Mouse (Mus musculus) midbrain, embryonic 10.5 days (tissue): ENCODE data around the gene Slc43a3. TPM values are rescaled to one million over a fixed set of nuclear protein-coding genes. Genes with fewer than 3 reads are reported as not detected.
A peak's percentile ranks its signal among the peaks of the same experiment; 100 is the strongest.
"Not testable (repeated sequence)": the region's sequence is repeated elsewhere in the genome, so short reads cannot be mapped to it uniquely, and the experiment has no call there.

Experiments used
- DNase-seq: peaks from one replicate; pipeline ENCODE4 v3.0.0-alpha.2; 2017; ENCODE audit warnings: low spot score
- H3K27ac ChIP-seq: fragments of 300-500 bp; sonication (generic); replicated peaks from 2 replicates; pipeline ENCODE4 v1.5.1; 2016; ENCODE audit warnings: mild to moderate bottlenecking
- H3K27me3 ChIP-seq: fragments of 300-500 bp; sonication (generic); 2 replicates; pipeline ENCODE4 v1.6.1; 2016; ENCODE audit warnings: low read depth, mild to moderate bottlenecking; ENCODE audit not compliant: poor library complexity, severe bottlenecking
- H3K36me3 ChIP-seq: fragments of 300-500 bp; sonication (generic); 2 replicates; pipeline ENCODE4 v1.6.1; 2016; ENCODE audit warnings: mild to moderate bottlenecking, moderate library complexity
- H3K4me1 ChIP-seq: fragments of 300-500 bp; sonication (generic); 2 replicates; pipeline ENCODE4 v1.6.1; 2016
- H3K4me3 ChIP-seq: fragments of 300-500 bp; sonication (generic); 2 replicates; pipeline ENCODE4 v1.5.1; 2016; ENCODE audit warnings: mild to moderate bottlenecking, moderate library complexity
- H3K9me3 ChIP-seq: fragments of 300-500 bp; sonication (generic); replicated peaks from 2 replicates; pipeline ENCODE4 v1.6.1; 2016; ENCODE audit warnings: mild to moderate bottlenecking
- WGBS: fragments of 180-500 bp; shearing (Covaris S2); methylation state at CpG from one replicate; pipeline ENCODE4 v1.1.7; 2016; 5-methylcytosine and 5-hydroxymethylcytosine counted together
- polyA plus RNA-seq: library from polyadenylated mRNA; unstranded; fragments of >200 nt; fragmentation: Nextera tagmentation; extraction: Ambion mirVana; gene quantifications from 2 replicates; pipeline ENCODE4 v1.2.1, GENCODE M21; 2016

The Slc43a3 gene
- polyA plus RNA-seq, result 22.1 and 24.7 TPM in 2 replicates

GRCm38 (mm10) chr2:84936474-84937429 is at the start of gene Slc43a3:
TSS of gene Slc43a3 (plus strand) at chr2:84936579.
- Histone ChIP-seq H3K36me3 (no peaks in the 10 kb centered on the region), H3K4me1 (peaks cover 20% of the 10 kb centered on the region), H3K9me3 (no peaks in the 10 kb centered on the region), H3K4me3 (peak within 1 kb of the TSS; percentile 56), H3K27me3 (no peaks in the 10 kb centered on the region; the same call in 1 of the 2 replicates), H3K27ac (peak within 1 kb of the TSS; percentile 88)
- DNase-seq, result peak; percentile 74
- 23% methylated on average over 38 of the region's 38 CpGs for WGBS

GRCm38 (mm10) chr2:84886821-84887281 is 49.5 kb upstream of the Slc43a3 start:
- Histone ChIP-seq H3K36me3 (no peaks in the 10 kb centered on the region), H3K27ac (peak overlapping the region; percentile 64), H3K4me1 (peaks cover 74% of the 10 kb centered on the region), H3K27me3 (peaks cover 91% of the 10 kb centered on the region), H3K9me3 (no peaks in the 10 kb centered on the region), H3K4me3 (peak overlapping the region; percentile 68)
- under 1% methylated on average over 38 of the region's 39 CpGs for whole genome bisulfite sequencing
- DNase-seq, result peak; percentile 77

- Histone ChIP-seq H3K36me3 (no peaks in the 10 kb centered on the region), H3K9me3 (no peaks in the 10 kb centered on the region), H3K27ac (peak overlapping the region; percentile 64), H3K4me3 (peak overlapping the region; percentile 68), H3K27me3 (peaks cover 83% of the 10 kb centered on the region), H3K4me1 (peaks cover 69% of the 10 kb centered on the region)
- peak; percentile 60 for DNase-seq
- under 1% methylated on average over 58 of the region's 58 CpGs for WGBS
Measured at GRCm38 (mm10) chr2:84887411-84888271, 48.7 kb upstream of the Slc43a3 start.

GRCm38 (mm10) chr2:84888657-84889315 is 47.6 kb upstream of the Slc43a3 start:
- peak; percentile 79 for DNase-seq
- Histone ChIP-seq H3K36me3 (no peaks in the 10 kb centered on the region), H3K9me3 (no peaks in the 10 kb centered on the region), H3K27ac (no peak overlapping the region; the same call in 1 of the 2 replicates), H3K4me3 (peak overlapping the region; percentile 68), H3K4me1 (peaks cover 58% of the 10 kb centered on the region), H3K27me3 (peaks cover 71% of the 10 kb centered on the region)
- under 1% methylated on average over 28 of the region's 28 CpGs for WGBS

GRCm38 (mm10) chr2:84889316-84890044 is 46.9 kb upstream of the Slc43a3 start:
- WGBS, result 10% methylated on average over 14 of the region's 14 CpGs
- Histone ChIP-seq H3K27me3 (peaks cover 64% of the 10 kb centered on the region), H3K27ac (no peak overlapping the region), H3K36me3 (no peaks in the 10 kb centered on the region), H3K9me3 (no peaks in the 10 kb centered on the region), H3K4me1 (peaks cover 52% of the 10 kb centered on the region), H3K4me3 (peak overlapping the region; percentile 68)
- peak; percentile 32 for DNase-seq

- peaks cover 59% of the 10 kb centered on the region for H3K27me3 ChIP-seq
- WGBS, result under 1% methylated on average over 5 of the region's 5 CpGs
- DNase-seq, result peak; percentile 82
- no peaks in the 10 kb centered on the region for H3K36me3 ChIP-seq
- H3K4me1 ChIP-seq, result peaks cover 46% of the 10 kb centered on the region
- H3K9me3 ChIP-seq, result no peaks in the 10 kb centered on the region
- H3K27ac ChIP-seq, result no peak overlapping the region
- no peak overlapping the region for H3K4me3 ChIP-seq
Measured at GRCm38 (mm10) chr2:84890045-84890340, 46.4 kb upstream of the Slc43a3 start.

GRCm38 (mm10) chr2:84893359-84893758 is 43.0 kb upstream of the Slc43a3 start:
- Histone ChIP-seq H3K4me1 (peaks cover 13% of the 10 kb centered on the region), H3K27me3 (peaks cover 26% of the 10 kb centered on the region), H3K9me3 (no peaks in the 10 kb centered on the region), H3K36me3 (no peaks in the 10 kb centered on the region), H3K27ac (no peak overlapping the region), H3K4me3 (no peak overlapping the region)
- DNase-seq, result no peak
- 57% methylated on average over 6 of the region's 6 CpGs for WGBS

GRCm38 (mm10) chr2:84895495-84896198 is 40.7 kb upstream of the Slc43a3 start:
- no peaks in the 10 kb centered on the region for H3K36me3 ChIP-seq
- no peaks in the 10 kb centered on the region for H3K9me3 ChIP-seq
- peaks cover 7% of the 10 kb centered on the region; the same call in 1 of the 2 replicates for H3K27me3 ChIP-seq
- no peak for DNase-seq
- H3K4me3 ChIP-seq, result no peak overlapping the region
- H3K27ac ChIP-seq, result no peak overlapping the region
- no peaks in the 10 kb centered on the region for H3K4me1 ChIP-seq
- 79% methylated on average over 4 of the region's 4 CpGs for WGBS

- 90% methylated on average over 6 of the region's 6 CpGs for WGBS
- H3K36me3 ChIP-seq, H3K4me3 ChIP-seq, H3K9me3 ChIP-seq, H3K27me3 ChIP-seq, H3K4me1 ChIP-seq, H3K27ac ChIP-seq, DNase-seq: not testable (repeated sequence)
Measured at GRCm38 (mm10) chr2:84896686-84897085, 39.7 kb upstream of the Slc43a3 start.

GRCm38 (mm10) chr2:84912722-84913121 is 23.7 kb upstream of the Slc43a3 start:
- Histone ChIP-seq H3K9me3 (no peaks in the 10 kb centered on the region), H3K27me3 (no peaks in the 10 kb centered on the region), H3K36me3 (no peaks in the 10 kb centered on the region), H3K27ac (no peak overlapping the region), H3K4me1 (no peaks in the 10 kb centered on the region), H3K4me3 (no peak overlapping the region)
- 84% methylated on average over 3 of the region's 3 CpGs for WGBS
- DNase-seq, result no peak

GRCm38 (mm10) chr2:84913881-84914280 is 22.5 kb upstream of the Slc43a3 start:
- no peaks in the 10 kb centered on the region for H3K9me3 ChIP-seq
- no peaks in the 10 kb centered on the region for H3K4me1 ChIP-seq
- H3K4me3 ChIP-seq, result no peak overlapping the region
- H3K36me3 ChIP-seq, result no peaks in the 10 kb centered on the region
- no peak for DNase-seq
- WGBS, result 88% methylated on average over 5 of the region's 5 CpGs
- no peak overlapping the region for H3K27ac ChIP-seq
- H3K27me3 ChIP-seq, result no peaks in the 10 kb centered on the region
